Mouse (Mus musculus): ENCODE results near the gene Gucy2g. TPM values are rescaled to one million over a fixed set of nuclear protein-coding genes. Genes with fewer than 3 reads are reported as not detected.

The Gucy2g gene
- total RNA-seq, 2 experiments from 2014 or later, result not detected

DNA sequence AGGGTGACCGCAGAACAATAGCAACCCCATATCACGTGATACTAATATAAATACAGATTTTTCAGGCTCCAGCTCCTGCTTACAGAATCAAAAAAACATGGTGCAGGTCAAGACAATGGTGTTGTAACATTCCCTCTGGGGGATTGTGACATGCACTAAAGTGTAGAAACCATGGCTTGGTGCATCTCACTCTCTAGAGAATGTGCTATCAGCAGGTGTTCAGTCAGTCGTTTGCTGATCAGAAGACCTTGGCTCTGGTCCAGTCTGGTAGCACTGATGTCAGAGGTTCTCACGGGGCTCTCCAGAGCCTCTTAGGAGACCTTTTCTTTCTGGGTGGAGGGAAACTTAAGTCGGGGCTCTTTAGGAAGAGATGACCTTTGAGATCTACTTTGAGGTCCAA, 9.4 kb upstream of the Gucy2g start:
- ATAC-seq (replicated peaks; ENCODE audit: poor library complexity, severe bottlenecking), result no peak

DNA sequence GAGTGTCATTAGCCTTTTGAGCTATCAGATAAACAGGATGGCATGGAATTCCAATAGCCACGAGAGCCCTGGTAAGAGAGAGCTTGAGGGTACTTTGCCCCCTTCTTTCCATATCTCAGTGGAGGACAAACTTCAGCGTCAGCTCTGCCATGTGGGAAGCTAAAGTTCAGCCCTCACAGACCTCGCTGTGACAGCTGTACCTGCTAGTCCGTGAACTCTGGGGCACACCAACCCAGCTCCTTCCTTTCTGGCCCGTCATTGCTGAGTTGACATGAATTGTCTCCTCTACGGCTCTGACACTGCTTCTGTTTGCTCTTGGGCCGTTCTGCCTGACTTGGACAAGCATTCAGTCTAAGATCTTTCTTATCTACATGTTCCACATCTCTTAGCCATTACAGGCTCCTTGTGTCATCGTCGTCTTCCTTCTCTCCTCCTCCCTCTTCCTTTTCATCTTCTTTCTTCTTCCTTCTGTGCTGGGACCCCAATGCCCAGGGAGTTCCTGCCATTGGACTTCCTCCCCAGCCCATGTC, 7.0 kb upstream of the Gucy2g start:
- no peak for ATAC-seq (replicated peaks; ENCODE audit: poor library complexity, severe bottlenecking)

DNA sequence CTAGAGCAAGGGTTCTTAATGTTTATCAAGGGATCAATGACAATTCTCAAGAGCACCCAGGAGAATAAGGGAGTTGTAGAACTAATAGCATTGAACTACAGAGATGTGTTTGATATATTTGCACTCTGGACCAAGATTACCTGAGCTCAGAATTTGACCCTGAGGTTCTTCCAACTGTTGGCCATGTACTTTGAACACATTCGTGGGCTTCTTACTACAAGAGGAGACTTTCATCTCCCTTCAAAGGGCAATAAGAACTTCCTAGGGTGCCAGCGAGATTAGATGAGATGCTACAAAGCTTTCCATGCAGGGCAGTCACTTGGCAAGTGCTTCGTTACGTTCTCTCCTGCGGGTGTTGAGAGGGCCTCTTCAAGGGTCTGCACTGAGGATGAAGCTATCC, 6.5 kb upstream of the Gucy2g start:
- no peak for ATAC-seq (replicated peaks; ENCODE audit: poor library complexity, severe bottlenecking)

DNA sequence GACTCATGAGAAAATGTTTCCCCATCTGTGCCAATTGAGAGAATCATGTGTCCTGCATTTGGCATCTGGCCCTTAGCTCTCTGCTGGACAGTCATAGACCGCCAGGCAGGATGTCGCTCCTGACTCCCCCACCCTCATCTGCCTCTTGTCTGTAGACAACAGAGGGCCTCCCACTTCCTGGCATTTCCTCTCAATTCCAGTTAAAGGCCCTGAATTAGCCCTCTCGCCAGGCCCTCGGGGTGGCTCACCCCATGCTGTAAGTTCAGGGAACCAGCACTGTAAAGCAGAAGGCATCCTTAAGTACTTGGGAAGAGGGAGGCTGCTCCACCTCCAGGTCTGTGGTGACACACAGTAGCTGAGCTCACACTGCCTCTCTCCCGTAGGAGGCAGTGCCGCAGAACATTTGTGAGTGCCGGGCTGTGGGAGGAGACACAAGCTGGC, 3.8 kb upstream of the Gucy2g start:
- ATAC-seq (replicated peaks; ENCODE audit: poor library complexity, severe bottlenecking), result no peak

DNA sequence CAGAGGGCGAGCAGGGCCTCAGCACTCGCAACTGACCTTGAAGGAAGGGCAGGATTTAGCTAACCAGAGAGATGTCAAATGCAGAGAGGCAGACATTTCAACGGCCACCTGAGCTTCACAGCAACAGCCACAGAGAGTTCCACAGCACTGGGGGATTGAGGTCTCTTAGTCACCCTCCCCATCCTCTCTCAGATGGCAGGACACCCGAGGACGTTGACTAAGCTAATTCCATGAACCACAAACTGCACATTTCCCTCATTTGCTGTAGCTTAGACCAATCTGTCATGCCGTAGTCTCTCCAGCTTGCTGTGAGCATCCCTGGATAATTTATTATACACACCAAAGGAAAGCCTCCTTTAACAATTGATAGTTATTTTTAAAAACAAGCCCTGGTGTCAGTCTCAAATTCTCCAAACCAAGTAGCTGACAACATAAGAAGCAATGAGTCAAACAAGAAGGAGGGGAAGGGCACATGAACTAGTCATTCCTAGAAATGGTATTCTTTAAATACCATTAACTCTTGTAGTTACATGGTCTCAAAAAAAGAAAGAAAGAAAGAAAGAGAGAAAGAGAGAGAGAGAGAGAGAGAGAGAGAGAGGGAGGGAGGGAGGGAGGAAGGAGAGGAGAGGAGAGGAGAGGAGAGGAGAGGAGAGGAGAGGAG, 1.1 kb downstream of the Gucy2g start:
- ATAC-seq (replicated peaks; ENCODE audit: poor library complexity, severe bottlenecking), result no peak

DNA sequence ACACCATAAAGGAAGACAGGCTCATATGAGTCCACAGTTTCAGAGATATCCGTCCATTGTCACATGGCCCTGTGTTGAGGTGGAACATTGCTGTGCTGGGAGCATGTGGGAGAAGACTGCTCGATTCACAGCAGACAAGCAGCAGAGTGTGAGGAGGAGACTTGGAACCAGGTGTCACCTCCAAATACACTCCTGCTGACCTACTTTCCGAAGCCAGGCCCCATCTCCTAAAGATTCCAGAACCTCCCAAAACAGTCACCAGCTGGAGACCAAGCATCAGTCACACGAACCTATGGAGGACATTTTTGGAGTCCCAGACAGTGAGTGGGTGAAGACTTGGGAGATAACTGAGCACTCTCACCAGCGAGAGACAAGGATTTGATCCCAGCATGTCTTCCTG, 4.5 kb downstream of the Gucy2g start:
- no peak for ATAC-seq (replicated peaks; ENCODE audit: poor library complexity, severe bottlenecking)

DNA sequence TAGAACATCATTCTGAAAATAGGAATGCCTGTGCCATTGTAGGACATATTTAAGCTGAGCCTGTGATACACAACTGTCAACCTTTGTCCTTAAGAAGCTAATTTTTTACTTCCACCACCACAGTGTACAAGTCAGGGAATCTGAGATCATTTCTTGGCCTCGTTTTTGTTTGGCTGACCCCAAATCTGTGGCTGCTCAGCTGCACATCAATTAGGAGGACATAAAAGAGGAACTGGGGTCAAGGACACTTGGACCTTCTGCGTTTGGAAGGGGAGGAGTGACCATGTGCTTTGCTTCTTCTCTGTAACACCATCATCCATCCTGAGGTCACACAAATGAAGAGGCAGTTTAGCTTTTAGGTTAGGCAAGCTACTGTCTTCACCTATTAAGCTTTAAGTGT, 5.0 kb downstream of the Gucy2g start:
- ATAC-seq (replicated peaks; ENCODE audit: poor library complexity, severe bottlenecking), result no peak

DNA sequence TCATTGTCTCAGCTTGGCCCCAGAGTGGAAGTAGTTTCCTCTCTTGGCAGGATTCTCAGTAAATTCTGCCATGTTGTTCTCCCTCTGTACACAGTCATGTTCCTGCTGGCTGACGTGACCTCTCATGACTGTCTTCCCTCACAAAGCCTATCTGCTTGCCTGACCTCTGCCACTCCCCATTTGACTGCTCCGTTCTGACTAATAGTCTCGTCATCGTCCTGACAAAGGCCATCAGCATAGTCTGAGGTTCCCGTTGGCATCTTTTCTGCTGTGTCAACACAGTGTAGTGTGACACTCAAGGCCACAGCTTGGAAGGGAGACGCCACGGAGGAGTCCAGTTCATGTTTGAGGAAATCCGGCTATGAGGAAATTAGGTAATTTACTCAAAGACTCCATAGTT, 8.9 kb downstream of the Gucy2g start:
- ATAC-seq (replicated peaks; ENCODE audit: poor library complexity, severe bottlenecking), result peak; percentile 82

DNA sequence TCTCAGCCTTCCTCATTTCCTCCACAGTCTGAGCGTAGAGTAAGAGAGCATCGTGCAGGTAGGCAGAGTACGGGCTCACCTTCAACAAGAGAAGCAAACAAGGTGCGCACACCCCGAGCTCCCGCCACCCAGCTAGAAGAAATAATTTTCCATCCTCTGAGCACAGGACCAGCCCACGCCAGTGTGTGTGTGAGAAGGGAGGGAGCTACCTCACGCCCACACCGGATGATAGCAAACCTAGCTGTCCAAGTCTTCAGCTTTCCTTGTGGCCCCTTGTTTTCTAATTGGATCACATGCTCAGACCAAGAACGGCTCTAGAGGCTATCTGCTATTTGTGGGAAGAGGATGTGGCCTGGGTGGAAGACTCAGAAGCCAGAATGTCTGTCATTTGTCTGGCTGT, 10.0 kb downstream of the Gucy2g start:
- ATAC-seq (replicated peaks; ENCODE audit: poor library complexity, severe bottlenecking), result no peak

DNA sequence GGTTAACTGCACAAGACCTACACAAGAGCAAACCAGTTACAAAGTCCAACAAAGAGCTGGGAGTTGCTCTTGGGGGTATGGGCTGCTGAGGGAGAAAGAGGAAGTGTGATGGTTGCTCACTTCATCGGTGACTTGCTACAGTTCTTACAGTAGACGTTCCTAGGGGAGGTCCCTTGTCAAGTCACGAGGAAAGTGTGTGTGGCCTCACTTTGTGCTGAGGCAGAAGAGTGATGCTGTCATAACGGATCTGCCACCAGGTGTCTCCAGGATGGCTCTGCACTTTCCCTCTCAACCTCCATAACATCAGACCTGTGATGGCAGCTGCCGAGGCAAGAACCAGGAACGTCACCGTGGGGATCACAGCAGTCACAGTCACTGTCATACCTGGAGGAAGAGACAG, 13.9 kb downstream of the Gucy2g start:
- ATAC-seq (replicated peaks; ENCODE audit: poor library complexity, severe bottlenecking), result peak; percentile 79

DNA sequence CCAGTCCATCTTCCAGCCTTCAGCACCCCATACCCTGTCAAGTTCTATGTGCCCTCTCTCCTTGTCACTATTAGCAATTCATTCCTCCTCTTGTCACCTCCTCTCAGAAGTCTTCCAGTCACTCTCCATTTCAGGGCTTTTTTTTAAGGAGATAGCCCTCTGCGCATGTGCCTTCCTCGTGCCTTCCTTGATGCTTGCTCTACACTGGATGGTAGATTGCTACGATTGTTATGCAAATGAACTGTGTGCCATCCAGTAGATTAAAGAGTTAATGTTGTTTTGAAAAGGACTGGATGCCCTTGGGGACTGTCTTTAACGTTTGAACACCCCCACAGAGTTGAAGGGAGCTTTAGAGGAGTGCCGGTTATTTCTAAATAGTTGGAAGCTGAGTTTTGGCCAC, 14.4 kb downstream of the Gucy2g start:
- no peak for ATAC-seq (replicated peaks; ENCODE audit: poor library complexity, severe bottlenecking)

DNA sequence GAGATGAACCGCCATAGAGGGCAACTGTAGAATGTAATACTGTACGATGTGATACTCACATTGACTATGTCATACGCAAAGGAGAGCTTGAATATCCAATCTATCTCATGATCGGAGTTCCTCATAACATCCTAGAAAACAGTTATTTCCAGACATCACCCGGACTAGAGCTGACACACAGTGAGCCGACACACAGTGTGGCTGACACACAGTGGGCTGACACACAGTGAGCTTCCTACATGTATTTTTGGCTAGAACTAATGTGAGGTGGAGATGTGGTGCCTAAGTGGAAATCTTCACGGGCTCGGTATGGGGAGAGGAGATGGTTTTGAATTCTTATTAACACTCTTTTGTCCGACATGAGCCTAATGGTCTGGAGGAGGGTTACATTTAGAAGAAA, 18.8 kb downstream of the Gucy2g start:
- ATAC-seq (replicated peaks; ENCODE audit: poor library complexity, severe bottlenecking), result no peak

DNA sequence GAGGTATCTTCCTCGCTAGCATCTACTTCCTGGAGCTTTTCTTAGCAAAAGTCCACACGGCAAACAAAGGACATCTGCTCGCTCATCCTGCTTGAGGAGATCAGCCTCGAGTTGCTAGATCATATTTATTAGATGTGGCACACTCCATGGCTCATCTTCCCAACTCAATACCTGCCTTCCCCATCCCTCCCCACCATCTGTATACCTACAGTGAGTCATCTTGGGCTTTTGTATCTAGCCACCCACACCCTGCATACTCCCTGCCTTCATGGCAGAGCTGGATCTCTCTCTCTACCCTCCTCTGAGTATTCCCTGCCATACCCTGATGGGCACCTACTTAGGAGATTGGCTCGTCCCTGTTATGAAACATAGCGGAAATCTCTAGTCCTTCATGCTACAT, 19.8 kb downstream of the Gucy2g start:
- ATAC-seq (replicated peaks; ENCODE audit: poor library complexity, severe bottlenecking), result no peak

DNA sequence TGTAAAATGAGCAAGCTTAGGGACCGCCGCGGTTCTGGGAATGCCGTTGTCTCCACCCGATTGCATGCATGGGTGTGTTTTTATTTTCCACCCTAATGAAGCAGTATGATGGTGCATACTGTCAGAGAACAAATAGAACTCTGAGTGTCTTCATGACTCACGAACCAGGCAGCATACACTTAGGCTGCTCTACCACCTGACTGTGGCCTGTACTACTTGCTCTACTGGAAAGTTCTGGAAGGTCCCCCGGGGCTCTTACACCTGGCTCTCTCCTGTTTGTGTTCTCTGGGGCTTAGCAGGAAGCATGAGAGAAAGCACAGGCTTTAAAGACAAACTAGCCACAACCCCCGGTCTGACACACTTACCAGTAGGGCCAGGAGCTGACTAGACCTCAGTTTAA, 21.7 kb downstream of the Gucy2g start:
- no peak for ATAC-seq (replicated peaks; ENCODE audit: poor library complexity, severe bottlenecking)

DNA sequence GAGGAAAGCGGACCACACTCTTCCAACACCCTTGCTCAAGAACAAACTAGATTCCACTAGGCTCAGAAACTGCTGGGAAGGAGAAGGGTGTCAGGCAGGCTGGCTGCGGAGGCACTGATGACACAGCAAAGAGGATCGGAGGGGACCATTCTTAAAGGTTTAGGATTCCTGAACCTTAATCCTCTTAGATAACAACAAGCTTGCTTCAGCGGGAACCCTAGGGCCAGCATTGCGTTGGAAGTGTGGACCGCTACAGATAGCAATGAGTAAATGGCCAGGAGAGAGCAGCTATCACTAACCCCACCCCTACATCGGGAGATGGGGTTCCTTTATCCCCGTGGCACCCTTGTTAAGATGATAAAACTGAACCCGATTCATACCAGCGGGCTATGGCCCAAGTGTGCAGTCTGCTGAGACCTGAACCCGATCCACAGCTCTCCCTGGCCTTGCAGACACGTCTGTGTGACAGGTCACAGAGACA, 22.3 kb downstream of the Gucy2g start:
- ATAC-seq (replicated peaks; ENCODE audit: poor library complexity, severe bottlenecking), result 0 out of 2 replicates have a peak, but pooled peaks have one; percentile 2

DNA sequence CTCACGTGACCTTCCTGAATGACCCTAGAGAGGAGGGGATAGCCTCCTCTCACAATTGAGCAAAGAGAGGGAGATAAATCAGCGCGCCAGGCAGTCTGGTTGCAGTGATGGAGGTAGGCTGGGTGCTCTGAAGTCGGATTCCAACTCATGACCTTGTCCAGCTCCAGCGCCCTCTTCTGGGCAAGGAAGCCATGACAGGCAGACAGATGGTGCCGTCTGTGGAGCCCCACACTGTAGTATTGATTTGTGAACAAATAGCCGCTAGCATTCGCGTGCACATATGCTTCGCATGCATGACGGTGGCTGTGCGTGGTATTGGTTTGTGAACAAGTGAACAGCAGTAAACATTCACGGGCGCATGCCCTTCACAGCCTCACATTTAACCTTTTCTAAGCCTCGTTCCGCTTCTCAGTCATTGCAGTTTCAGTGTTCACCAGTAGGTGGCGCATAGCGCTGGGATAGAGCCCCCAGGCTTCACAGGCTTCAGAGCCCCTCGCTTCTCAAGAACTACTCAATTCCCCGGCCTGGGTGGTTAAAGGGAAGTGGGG, 22.8 kb downstream of the Gucy2g start:
- ATAC-seq (replicated peaks; ENCODE audit: poor library complexity, severe bottlenecking), result peak; percentile 96

DNA sequence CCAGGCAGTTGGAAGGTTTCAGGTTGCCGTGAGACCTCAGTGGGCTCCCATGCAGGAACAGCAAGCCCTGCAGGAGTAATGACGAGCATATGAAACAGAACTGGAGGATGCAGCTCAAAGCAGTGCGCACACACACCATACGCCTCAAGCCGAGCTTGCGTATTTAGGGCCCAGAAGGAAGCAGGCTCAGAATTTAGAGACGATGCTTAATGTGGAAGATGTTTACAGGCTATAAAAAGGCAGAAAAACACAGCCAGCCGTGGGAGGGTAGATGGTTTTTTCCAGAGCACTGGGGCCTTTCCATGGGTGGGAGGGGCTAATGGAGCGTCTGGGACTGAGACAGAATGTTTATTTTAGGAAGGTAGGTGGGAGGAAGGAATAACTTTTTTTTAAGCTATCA, 23.7 kb downstream of the Gucy2g start:
- no peak for ATAC-seq (replicated peaks; ENCODE audit: poor library complexity, severe bottlenecking)

DNA sequence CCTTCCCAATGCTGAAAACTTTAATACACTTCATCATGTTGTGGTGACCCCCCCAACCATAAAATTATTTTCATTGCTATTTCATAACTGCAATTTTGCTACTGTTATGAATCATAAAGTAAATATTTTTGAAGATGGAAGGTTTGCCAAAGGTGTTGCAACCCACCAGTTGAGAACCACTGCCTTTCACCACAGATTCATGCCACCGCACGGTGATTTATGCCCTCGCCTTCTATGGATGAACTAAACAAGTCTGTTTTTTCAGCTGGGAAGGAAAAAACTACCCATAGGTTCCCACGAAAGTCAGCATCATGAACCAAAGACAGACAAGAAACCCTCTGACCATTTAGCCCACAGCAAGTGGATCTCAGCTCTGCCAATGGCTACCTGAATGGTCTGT, 24.2 kb downstream of the Gucy2g start:
- no peak for ATAC-seq (replicated peaks; ENCODE audit: poor library complexity, severe bottlenecking)

DNA sequence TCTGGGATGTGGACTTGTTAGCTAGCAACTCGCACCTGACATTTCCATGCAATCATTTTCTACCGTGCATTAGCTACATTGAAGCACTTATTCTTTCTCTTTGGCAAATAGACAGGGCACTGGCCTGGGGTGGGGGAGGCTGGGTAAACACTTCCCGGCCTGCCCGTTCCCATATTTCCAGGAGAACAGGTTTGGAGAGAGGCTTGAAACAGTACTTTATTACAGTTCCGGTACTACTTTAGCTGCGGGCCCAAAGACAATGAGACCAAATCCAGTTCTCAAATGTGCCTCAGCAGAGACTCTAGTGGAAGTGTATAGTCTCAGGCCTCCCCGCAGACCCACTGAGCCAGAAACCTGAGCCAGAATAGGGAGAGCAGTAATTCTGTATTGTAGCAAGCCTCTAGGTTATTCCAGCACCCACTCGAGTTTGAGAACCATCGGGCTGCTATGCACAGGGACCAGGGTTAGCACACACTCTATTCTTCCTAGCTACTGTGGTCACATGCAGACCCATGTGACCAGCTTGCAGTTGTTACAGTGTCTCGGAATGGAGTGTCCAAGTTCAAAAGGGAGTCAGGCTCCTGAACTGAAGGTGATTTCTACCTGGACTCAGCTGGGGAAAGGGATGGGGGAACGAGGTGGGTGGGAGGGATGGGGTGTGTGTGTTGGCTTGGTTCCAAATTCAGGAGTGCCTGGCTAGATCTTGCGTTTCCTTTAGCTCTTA, 27.3 kb downstream of the Gucy2g start:
- ATAC-seq (replicated peaks; ENCODE audit: poor library complexity, severe bottlenecking), result no peak

DNA sequence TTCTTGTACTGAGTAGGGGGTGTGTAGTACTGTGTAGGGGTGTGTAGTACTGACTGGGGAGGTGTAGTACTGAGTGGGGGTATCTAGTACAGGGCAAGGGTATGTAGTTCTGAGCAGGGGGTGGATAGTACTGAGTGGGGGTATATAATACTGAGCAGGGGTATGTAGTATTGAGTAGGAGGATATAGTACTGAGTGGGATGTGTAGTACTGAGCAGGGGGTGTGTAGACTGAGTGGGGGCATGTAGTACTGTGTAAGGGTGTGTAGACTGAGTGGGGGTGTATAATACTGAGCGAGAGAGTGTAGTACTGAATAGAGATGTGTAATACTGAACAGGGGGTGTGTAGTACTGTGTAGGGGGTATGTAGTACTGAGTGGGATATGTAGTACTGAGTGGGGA, 29.3 kb downstream of the Gucy2g start:
- ATAC-seq (replicated peaks; ENCODE audit: poor library complexity, severe bottlenecking), result no peak

DNA sequence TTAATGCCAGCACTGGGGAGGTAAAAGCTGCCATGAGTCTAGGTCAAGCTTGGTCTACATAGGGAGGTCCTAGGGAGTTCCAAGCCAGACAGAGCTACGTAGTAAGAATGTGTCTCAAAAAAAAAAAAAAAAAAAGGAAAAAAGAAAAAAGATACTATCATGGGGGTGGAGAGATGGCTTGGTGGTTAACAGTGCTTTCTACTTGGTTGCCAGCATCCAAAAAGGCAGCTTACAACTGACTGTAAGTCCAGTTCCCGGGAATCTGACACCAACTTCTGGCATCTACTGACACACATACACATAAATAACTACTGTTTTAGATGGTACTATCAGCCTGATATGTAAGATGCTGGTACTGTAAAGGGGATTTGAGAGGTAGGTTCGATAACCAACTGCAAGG, 32.0 kb downstream of the Gucy2g start:
- no peak for ATAC-seq (replicated peaks; ENCODE audit: poor library complexity, severe bottlenecking)

DNA sequence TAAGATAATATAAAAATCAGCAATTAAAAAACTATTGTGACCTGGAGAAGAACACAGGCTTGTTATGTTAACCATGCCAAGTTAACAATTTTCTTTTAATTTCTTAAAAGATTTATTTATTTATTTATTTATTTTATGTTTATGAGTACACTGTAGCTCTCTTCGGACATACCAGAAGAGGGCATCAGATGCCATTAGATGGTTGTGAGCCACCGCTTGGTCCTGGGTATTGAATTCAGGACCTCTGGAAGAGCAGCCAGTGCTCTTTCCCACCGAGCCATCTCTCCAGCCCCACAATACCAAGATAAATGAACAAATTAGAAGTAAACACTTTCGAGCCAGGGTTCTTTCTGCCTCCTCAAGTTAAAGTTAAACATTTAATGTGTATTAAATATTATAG, 32.4 kb downstream of the Gucy2g start:
- no peak for ATAC-seq (replicated peaks; ENCODE audit: poor library complexity, severe bottlenecking)

Data from granulocyte monocyte progenitor cell, adult 5-6 weeks (primary cell).